Comparison of ENCODE assay signal across 8 mouse cellular contexts in the genomic region with DNA sequence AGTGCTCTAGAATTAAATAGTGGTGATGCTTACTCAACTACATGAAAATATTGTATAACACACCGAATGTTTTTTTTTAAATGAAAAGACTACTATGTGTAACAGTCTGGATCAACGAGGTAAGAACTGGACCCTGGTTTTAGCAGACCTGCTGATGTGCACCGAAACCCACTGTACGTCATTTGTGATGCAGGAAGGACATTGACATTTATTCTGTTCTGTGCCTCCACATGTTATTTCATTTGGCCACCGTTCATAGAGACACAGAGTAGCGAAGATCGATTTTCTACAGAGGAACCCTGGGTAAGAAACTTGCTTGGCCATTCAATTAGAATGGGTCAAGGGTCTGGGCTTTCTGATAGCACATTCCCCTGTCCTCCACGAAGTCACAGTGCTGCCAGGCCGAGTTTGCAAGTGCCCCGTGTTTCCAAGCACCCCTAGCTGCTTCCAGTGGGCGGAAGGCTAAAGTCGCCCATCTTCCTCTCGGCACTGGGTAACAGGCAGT. TPM values are rescaled to one million over a fixed set of nuclear protein-coding genes. Genes with fewer than 3 reads are reported as not detected.
DNase-seq lines count a peak whose midpoint lies in the region; ATAC-seq and TF ChIP-seq lines count a peak whose summit lies in the region.

No protein-coding gene starts in this region.

- peaks cover 21% of the 10 kb centered on the region for H3K36me3 ChIP-seq in heart, embryonic 15.5 days
- H3K36me3 ChIP-seq in ES-E14 (ENCODE audit: control insufficient read depth, insufficient read depth, low read length, poor library complexity, severe bottlenecking) = peaks cover 32% of the 10 kb centered on the region
- peaks cover 21% of the 10 kb centered on the region for H3K36me3 ChIP-seq in forebrain, postnatal 0 days (ENCODE audit: insufficient read depth)
- peaks cover 8% of the 10 kb centered on the region; the same call in 1 of the 2 replicates for H3K36me3 ChIP-seq in macrophage (ENCODE audit: inconsistent target)

- no peak for ATAC-seq in heart, embryonic 15.5 days (replicated peaks; ENCODE audit: insufficient number of reproducible peaks, insufficient read depth, low FRiP score, low read depth)
- ATAC-seq in forebrain, postnatal 0 days = no peak

- H3K27me3 ChIP-seq in heart, embryonic 15.5 days = no peaks in the 10 kb centered on the region
- H3K27me3 ChIP-seq in forebrain, postnatal 0 days (ENCODE audit: insufficient read depth, low read length) = no peaks in the 10 kb centered on the region

- no peaks in the 10 kb centered on the region for H3K9me3 ChIP-seq in heart, embryonic 15.5 days (replicated peaks)
- H3K9me3 ChIP-seq in ES-E14 (ENCODE audit: control insufficient read depth, insufficient read depth, low read depth, low read length) = no peaks in the 10 kb centered on the region
- H3K9me3 ChIP-seq in forebrain, postnatal 0 days (ENCODE audit: low read length) = no peaks in the 10 kb centered on the region

- H3K27ac ChIP-seq in heart, embryonic 15.5 days = peak overlapping the region; percentile 99
- H3K27ac ChIP-seq in ES-E14 (ENCODE audit: insufficient read depth, low read depth, low read length, poor library complexity, severe bottlenecking) = peak overlapping the region; percentile 90
- H3K27ac ChIP-seq in forebrain, postnatal 0 days (ENCODE audit: low read depth, low read length) = peak overlapping the region; percentile 95
- H3K27ac ChIP-seq in macrophage = peak overlapping the region; percentile 98

- intact Hi-C loops in left cerebral cortex, postnatal 14 days (cut with DNase I) = no loop called here

- H3K4me1 ChIP-seq in heart, embryonic 15.5 days (replicated peaks) = peaks cover 69% of the 10 kb centered on the region
- peaks cover 0 to 2% of the 10 kb centered on the region in 2 experiments; a peak in 2 of 4 replicates for H3K4me1 ChIP-seq in ES-E14 (ENCODE audit: control insufficient read depth in 2 of 2, insufficient read depth in 2 of 2, low read length in 2 of 2, poor library complexity in 1 of 2)
- peaks cover 4% of the 10 kb centered on the region; the same call in 1 of the 2 replicates for H3K4me1 ChIP-seq in forebrain, postnatal 0 days (ENCODE audit: insufficient read depth)

- TF ChIP-seq CTCF in forebrain, postnatal 0 days (IDR thresholded peaks at IDR 0.05; ENCODE audit: low read depth) = no peak

- no peak for DNase-seq in heart, postnatal 4 days
- no peak for DNase-seq in ES-E14 (ENCODE audit: low read depth, low spot score)
- DNase-seq in forebrain, postnatal 0 days = no peak
- no peak for DNase-seq in embryo, embryonic 11 days
- no peak for DNase-seq in gastrocnemius, postnatal 10 days
- no peak for DNase-seq in left cerebral cortex, postnatal 14 days (ENCODE audit: low spot score in 2 of 2)

- peak overlapping the region; percentile 62 for H3K4me3 ChIP-seq in heart, embryonic 15.5 days
- H3K4me3 ChIP-seq in ES-E14 (ENCODE audit: insufficient read depth in 1 of 2, low read depth in 1 of 2, low read length in 2 of 2, poor library complexity in 1 of 2, severe bottlenecking in 1 of 2) = peak overlapping the region; percentile 73 to 75
- H3K4me3 ChIP-seq in forebrain, postnatal 0 days (ENCODE audit: low read depth, low read length) = peak overlapping the region; percentile 65
- H3K4me3 ChIP-seq in macrophage (ENCODE audit: inconsistent target) = peak overlapping the region; percentile 81

- peak overlapping the region; percentile 94 for H3K4me2 ChIP-seq in heart, embryonic 15.5 days
- peak overlapping the region; percentile 75 for H3K4me2 ChIP-seq in forebrain, postnatal 0 days (ENCODE audit: low read depth)

- peak overlapping the region; percentile 81 for H3K9ac ChIP-seq in heart, embryonic 15.5 days
- peak overlapping the region; percentile 90 for H3K9ac ChIP-seq in ES-E14 (ENCODE audit: insufficient read depth, low read depth, low read length, poor library complexity, severe bottlenecking)
- peak overlapping the region; percentile 79 for H3K9ac ChIP-seq in forebrain, postnatal 0 days

- peaks cover 46% of the 10 kb centered on the region for H3K79me2 ChIP-seq in macrophage (ENCODE audit: inconsistent target)

- 6% methylated on average over 13 of the region's 13 CpGs for WGBS in heart, embryonic 15.5 days
- WGBS in forebrain, postnatal 0 days = 9% methylated on average over 13 of the region's 13 CpGs
- 16% methylated on average over 13 of the region's 13 CpGs for WGBS in macrophage (ENCODE audit: missing documents)

- in situ Hi-C loops in ES-E14 (cut with MboI; ENCODE audit: low sequenced_read_pairs in 2 of 2, unreplicated experiment in 2 of 2) = no loop called here

TF ChIP-seq in ES-E14, 5 proteins besides CTCF, POLR2A, EP300 and RAD21:
- TF ChIP-seq HCFC1 (IDR thresholded peaks at IDR 0.05; ENCODE audit: borderline replicate concordance, insufficient read depth, low read length) (no peak), CHD2 (IDR thresholded peaks at IDR 0.05; ENCODE audit: low read depth, low read length) (no peak), MAFK (IDR thresholded peaks at IDR 0.05; ENCODE audit: insufficient read depth, low read depth, low read length) (no peak), ZNF384 (IDR thresholded peaks at IDR 0.05; ENCODE audit: low read depth, low read length) (no peak), ZC3H11A (IDR thresholded peaks at IDR 0.05; ENCODE audit: borderline replicate concordance, low read depth, low read length) (no peak)

RNA-seq across cellular contexts. Expression of a gene that starts 4.8 kb away (rescaled TPM):
- 8.3 and 9.3 TPM in 2 replicates for polyA plus RNA-seq in heart, embryonic 15.5 days (2015; fragmentation: Nextera tagmentation; extraction: Ambion mirVana)
- 10 to 100 TPM; 12.9 to 13.4 TPM for total RNA-seq in heart, postnatal 4 days (2021)
- 16.7 and 27.7 TPM in 2 replicates for total RNA-seq in ES-E14 (2012; rRNA removed)
- total RNA-seq in forebrain, postnatal 0 days (2014; rRNA removed) = 23.1 and 28.7 TPM in 2 replicates
- polyA plus RNA-seq in forebrain, postnatal 0 days (2015; fragmentation: Nextera tagmentation; extraction: Ambion mirVana) = 12.7 and 17.4 TPM in 2 replicates
- 100 to 1,000 TPM in 7 of 26 experiments, 10 to 100 TPM in 19; 12.7 to 176 (median 74.9) TPM for total RNA-seq in macrophage (2018; cell fraction: chromatin; rRNA removed)
- 10 to 100 TPM; 10.0 to 24.4 (median 16.4) TPM for total RNA-seq in macrophage (2018; cell fraction: cytosol; rRNA removed)
- total RNA-seq in macrophage (2018; cell fraction: nucleus; rRNA removed) = 10 to 100 TPM; 10.4 to 84.4 (median 31.7) TPM
- 12.2 to 17.5 TPM (median 12.3 TPM) in 3 replicates for polyA plus RNA-seq in macrophage (2018)
- 10 to 100 TPM in 1 of 2 experiments, 1 to 10 TPM in 1; 9.9 to 12.9 TPM for total RNA-seq in gastrocnemius, postnatal 10 days (2021)
- total RNA-seq in left cerebral cortex, postnatal 14 days (2021) = 10 to 100 TPM; 31.1 to 40.6 TPM

RNA-seq across cellular contexts. Expression of a gene that starts 4.9 kb away (rescaled TPM):
- 79.3 and 89.3 TPM in 2 replicates for polyA plus RNA-seq in heart, embryonic 15.5 days (2015; fragmentation: Nextera tagmentation; extraction: Ambion mirVana)
- 100 to 1,000 TPM; 151 to 169 TPM for total RNA-seq in heart, postnatal 4 days (2021)
- 2,117 and 2,535 TPM in 2 replicates for total RNA-seq in ES-E14 (2012; rRNA removed)
- 266 and 507 TPM in 2 replicates for total RNA-seq in forebrain, postnatal 0 days (2014; rRNA removed)
- polyA plus RNA-seq in forebrain, postnatal 0 days (2015; fragmentation: Nextera tagmentation; extraction: Ambion mirVana) = 102 and 129 TPM in 2 replicates
- total RNA-seq in macrophage (2018; cell fraction: chromatin; rRNA removed) = 100 to 1,000 TPM in 14 of 26 experiments, 10 to 100 TPM in 12; 49.4 to 246 (median 102) TPM
- 1,000 to 10,000 TPM in 1 of 26 experiments, 100 to 1,000 TPM in 25; 247 to 1,058 (median 502) TPM for total RNA-seq in macrophage (2018; cell fraction: cytosol; rRNA removed)
- 100 to 1,000 TPM in 14 of 26 experiments, 10 to 100 TPM in 12; 77.9 to 417 (median 104) TPM for total RNA-seq in macrophage (2018; cell fraction: nucleus; rRNA removed)
- polyA plus RNA-seq in macrophage (2018) = 494 to 663 TPM (median 662 TPM) in 3 replicates
- 100 to 1,000 TPM; 156 to 177 TPM for total RNA-seq in gastrocnemius, postnatal 10 days (2021)
- total RNA-seq in left cerebral cortex, postnatal 14 days (2021) = 100 to 1,000 TPM; 117 to 120 TPM

RNA-seq across cellular contexts. Expression of a gene that starts 15.6 kb away (rescaled TPM):
- polyA plus RNA-seq in heart, embryonic 15.5 days (2015; fragmentation: Nextera tagmentation; extraction: Ambion mirVana) = 20.4 and 23.6 TPM in 2 replicates
- total RNA-seq in heart, postnatal 4 days (2021) = 10 to 100 TPM; 12.4 to 13.5 TPM
- total RNA-seq in ES-E14 (2012; rRNA removed) = 25.7 and 77.9 TPM in 2 replicates
- total RNA-seq in forebrain, postnatal 0 days (2014; rRNA removed) = 18.9 and 26.9 TPM in 2 replicates
- 22.8 and 24.6 TPM in 2 replicates for polyA plus RNA-seq in forebrain, postnatal 0 days (2015; fragmentation: Nextera tagmentation; extraction: Ambion mirVana)
- 10 to 100 TPM in 11 of 26 experiments, 1 to 10 TPM in 14, under 1 TPM in 1; 0.92 to 22.8 (median 9.1) TPM for total RNA-seq in macrophage (2018; cell fraction: chromatin; rRNA removed)
- total RNA-seq in macrophage (2018; cell fraction: cytosol; rRNA removed) = 10 to 100 TPM; 10.6 to 24.8 (median 15.1) TPM
- total RNA-seq in macrophage (2018; cell fraction: nucleus; rRNA removed) = 10 to 100 TPM in 21 of 26 experiments, 1 to 10 TPM in 5; 6.8 to 31.1 (median 14.9) TPM
- polyA plus RNA-seq in macrophage (2018) = 7.4 to 18.5 TPM (median 18.2 TPM) in 3 replicates
- total RNA-seq in gastrocnemius, postnatal 10 days (2021) = 1 to 10 TPM; 7.2 to 7.6 TPM
- 10 to 100 TPM; 25.0 to 27.4 TPM for total RNA-seq in left cerebral cortex, postnatal 14 days (2021)
